Mouse (Mus musculus): Measurements from ENCODE around the gene Vgll4. TPM values are rescaled to one million over a fixed set of nuclear protein-coding genes. Genes with fewer than 3 reads are reported as not detected.

Gene Vgll4
- polyA plus RNA-seq (2014; fragmentation: Nextera tagmentation; extraction: Ambion mirVana) = 58.9 and 68.2 TPM in 2 replicates

DNA sequence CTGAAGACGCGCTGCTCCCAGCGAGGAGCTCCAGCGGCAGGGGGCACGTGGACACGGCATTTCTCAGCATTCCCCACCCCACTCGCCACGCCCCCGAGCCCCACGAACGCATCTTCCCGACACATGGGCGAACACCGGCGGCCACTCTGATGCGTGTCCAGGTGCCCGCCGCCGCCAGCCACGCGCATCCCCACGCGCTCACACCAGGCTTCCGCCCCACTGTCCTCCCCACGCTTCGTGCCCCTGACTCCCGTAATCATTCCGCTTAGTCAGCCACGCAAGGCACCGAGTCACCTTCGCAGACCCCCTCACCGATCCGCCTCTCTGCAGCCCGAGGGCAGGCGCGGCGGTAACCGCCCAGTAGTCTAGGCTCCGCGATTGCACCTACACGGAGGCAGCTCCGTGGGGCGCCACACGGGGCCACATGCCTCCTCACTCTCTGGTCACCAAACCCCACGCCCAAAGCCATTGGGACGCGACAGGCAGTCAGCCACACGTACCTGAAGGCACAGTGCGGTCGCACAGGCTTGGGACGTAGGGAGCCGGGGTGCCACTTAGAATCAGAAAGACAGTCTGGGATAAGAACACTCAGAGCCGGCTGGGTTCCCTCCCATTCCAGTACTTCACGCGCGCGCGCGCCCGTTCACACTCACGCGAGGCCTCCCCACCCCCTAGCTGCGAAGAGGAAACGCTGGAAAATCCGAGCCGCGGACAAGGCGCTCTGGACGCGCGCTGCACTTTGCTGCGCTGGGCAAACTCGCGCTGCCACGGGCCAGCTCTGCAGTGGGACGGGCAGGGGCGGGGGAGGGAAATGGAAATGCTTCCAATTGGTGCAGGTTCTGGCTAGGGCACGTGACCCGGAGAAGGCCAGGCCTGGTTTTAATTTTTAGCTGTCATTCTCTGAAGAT, at the start of gene Vgll4:
Vgll4 (minus strand) TSS at position 782 of the 908 bp plus-strand sequence.
- Histone ChIP-seq H3K27me3 (ENCODE audit: control insufficient read depth, insufficient read depth, low read length) (peaks cover 7% of the 10 kb centered on the region; the same call in 1 of the 2 replicates), H3K4me2 (ENCODE audit: low read depth, low read length) (peak within 1 kb of the TSS; percentile 99), H3K9me3 (replicated peaks; ENCODE audit: control insufficient read depth, low read length) (no peaks in the 10 kb centered on the region), H3K27ac (replicated peaks; ENCODE audit: low read depth, low read length) (0 out of 2 replicates have a peak within 1 kb of the TSS, but pooled peaks have one; percentile 59), H3K4me3 (ENCODE audit: low read depth, low read length) (peak within 1 kb of the TSS; percentile 54), H3K9ac (replicated peaks; ENCODE audit: low read length) (peak within 1 kb of the TSS; percentile 47), H3K36me3 (replicated peaks; ENCODE audit: control insufficient read depth, insufficient read depth, low read depth, low read length) (no peaks in the 10 kb centered on the region), H3K4me1 (ENCODE audit: control insufficient read depth, insufficient read depth, low read length) (peaks cover 3% of the 10 kb centered on the region; the same call in 1 of the 2 replicates)
- ATAC-seq (replicated peaks; ENCODE audit: insufficient number of reproducible peaks, low FRiP score, low TSS enrichment, low read depth) (peak; percentile 47), DNase-seq (ENCODE audit: low spot score) (peak; percentile 90)
- WGBS = under 1% methylated on average over 76 of the region's 79 CpGs

DNA sequence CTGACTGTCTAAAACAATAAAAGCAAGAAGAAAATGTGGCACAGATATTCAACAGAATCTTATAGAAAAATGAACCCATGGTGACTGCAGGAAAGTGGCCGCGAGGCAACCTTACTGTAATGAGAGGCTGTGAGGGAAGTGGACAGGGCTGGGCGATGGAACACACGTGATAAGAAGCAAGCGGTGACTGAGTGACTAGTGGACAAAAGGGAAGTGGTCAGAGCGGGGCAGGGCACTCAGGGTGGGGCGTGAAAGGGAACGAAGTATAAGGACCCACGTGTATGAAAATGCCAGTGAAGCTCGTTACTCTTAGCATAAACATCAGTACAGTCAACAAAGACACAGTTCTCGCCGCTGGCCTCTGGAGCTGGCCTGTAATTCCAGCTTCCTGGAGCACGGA, 45.7 kb upstream of the Vgll4 start:
- Histone ChIP-seq H3K9ac (replicated peaks; ENCODE audit: low read length) (no peak overlapping the region), H3K4me2 (ENCODE audit: low read depth, low read length) (no peak overlapping the region), H3K36me3 (replicated peaks; ENCODE audit: control insufficient read depth, insufficient read depth, low read depth, low read length) (no peaks in the 10 kb centered on the region), H3K4me1 (ENCODE audit: control insufficient read depth, insufficient read depth, low read length) (no peaks in the 10 kb centered on the region), H3K4me3 (ENCODE audit: low read depth, low read length) (no peak overlapping the region), H3K27ac (replicated peaks; ENCODE audit: low read depth, low read length) (no peak overlapping the region), H3K27me3 (ENCODE audit: control insufficient read depth, insufficient read depth, low read length) (no peaks in the 10 kb centered on the region), H3K9me3 (replicated peaks; ENCODE audit: control insufficient read depth, low read length) (no peaks in the 10 kb centered on the region)
- DNase-seq (ENCODE audit: low spot score) (no peak), ATAC-seq (replicated peaks; ENCODE audit: insufficient number of reproducible peaks, low FRiP score, low TSS enrichment, low read depth) (no peak)
- 95% methylated on average over 13 of the region's 13 CpGs for WGBS

DNA sequence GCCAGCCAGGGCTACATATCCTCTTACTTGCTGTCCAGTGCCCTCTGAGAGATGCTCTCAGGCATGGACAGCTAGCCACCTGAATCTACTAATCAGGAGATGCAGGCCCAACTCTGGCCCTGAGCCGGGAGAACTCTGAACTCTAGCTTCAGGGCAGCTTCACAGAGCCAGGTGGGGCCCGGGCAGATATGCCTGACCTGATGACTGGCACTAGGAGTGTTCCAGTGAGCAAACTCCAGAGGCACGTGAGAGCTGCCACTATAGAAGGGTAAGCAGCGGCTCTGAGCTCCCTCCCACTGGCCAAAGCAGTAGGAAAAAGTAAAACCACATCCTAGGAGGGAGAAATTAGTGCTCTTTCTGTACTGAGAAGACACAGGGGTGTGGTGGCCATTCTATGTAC, 43.8 kb upstream of the Vgll4 start:
- Histone ChIP-seq H3K27me3 (ENCODE audit: control insufficient read depth, insufficient read depth, low read length) (no peaks in the 10 kb centered on the region), H3K9me3 (replicated peaks; ENCODE audit: control insufficient read depth, low read length) (no peaks in the 10 kb centered on the region), H3K4me2 (ENCODE audit: low read depth, low read length) (no peak overlapping the region), H3K27ac (replicated peaks; ENCODE audit: low read depth, low read length) (no peak overlapping the region), H3K36me3 (replicated peaks; ENCODE audit: control insufficient read depth, insufficient read depth, low read depth, low read length) (no peaks in the 10 kb centered on the region), H3K9ac (replicated peaks; ENCODE audit: low read length) (no peak overlapping the region), H3K4me3 (ENCODE audit: low read depth, low read length) (no peak overlapping the region), H3K4me1 (ENCODE audit: control insufficient read depth, insufficient read depth, low read length) (no peaks in the 10 kb centered on the region)
- ATAC-seq (replicated peaks; ENCODE audit: insufficient number of reproducible peaks, low FRiP score, low TSS enrichment, low read depth) (no peak), DNase-seq (ENCODE audit: low spot score) (no peak)
- 81% methylated on average over 4 of the region's 4 CpGs for WGBS

DNA sequence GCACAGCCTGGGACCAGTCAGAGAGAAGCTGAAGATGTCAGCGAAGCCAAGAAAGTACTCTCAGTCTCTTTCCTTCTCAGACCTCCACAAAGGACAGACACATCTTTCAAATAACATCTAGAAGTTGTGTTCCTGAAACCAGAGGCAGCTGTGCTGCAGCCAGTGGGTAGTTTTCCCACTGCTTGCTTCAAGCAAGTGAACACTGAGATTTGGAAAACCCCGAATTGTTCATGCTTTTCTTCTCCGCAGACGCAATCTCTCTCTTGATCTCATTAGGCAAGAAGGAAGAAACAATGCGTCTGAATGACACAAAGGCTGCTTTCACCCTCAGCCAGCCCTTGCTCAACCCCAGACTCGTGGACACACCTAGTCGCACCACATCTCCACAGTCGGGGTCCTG, 42.0 kb upstream of the Vgll4 start:
- Histone ChIP-seq H3K9me3 (replicated peaks; ENCODE audit: control insufficient read depth, low read length) (no peaks in the 10 kb centered on the region), H3K27me3 (ENCODE audit: control insufficient read depth, insufficient read depth, low read length) (no peaks in the 10 kb centered on the region), H3K4me3 (ENCODE audit: low read depth, low read length) (no peak overlapping the region), H3K27ac (replicated peaks; ENCODE audit: low read depth, low read length) (no peak overlapping the region), H3K4me1 (ENCODE audit: control insufficient read depth, insufficient read depth, low read length) (no peaks in the 10 kb centered on the region), H3K4me2 (ENCODE audit: low read depth, low read length) (no peak overlapping the region), H3K9ac (replicated peaks; ENCODE audit: low read length) (no peak overlapping the region), H3K36me3 (replicated peaks; ENCODE audit: control insufficient read depth, insufficient read depth, low read depth, low read length) (no peaks in the 10 kb centered on the region)
- DNase-seq (ENCODE audit: low spot score) (no peak), ATAC-seq (replicated peaks; ENCODE audit: insufficient number of reproducible peaks, low FRiP score, low TSS enrichment, low read depth) (no peak)
- WGBS = 76% methylated on average over 8 of the region's 8 CpGs

DNA sequence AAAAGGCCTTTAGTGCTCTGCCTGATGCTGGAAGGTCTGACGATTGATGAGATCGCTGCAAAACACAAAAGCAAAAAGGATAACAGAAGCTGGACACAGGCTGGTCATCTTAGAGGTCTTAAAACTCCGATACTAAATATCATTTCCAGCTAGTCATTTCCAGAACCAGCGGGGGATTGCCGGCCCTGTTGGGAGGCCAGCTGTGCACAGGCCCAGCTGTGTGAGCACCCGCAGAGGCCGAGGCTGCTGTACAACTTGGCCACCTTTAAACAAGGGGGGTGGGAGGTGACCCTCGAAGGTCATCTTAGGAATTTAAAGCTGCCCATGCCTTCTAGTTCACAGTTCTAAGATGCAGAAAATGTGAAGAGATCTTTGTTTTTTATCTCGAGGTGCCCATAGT, 41.0 kb upstream of the Vgll4 start:
- H3K27me3 ChIP-seq (ENCODE audit: control insufficient read depth, insufficient read depth, low read length) = no peaks in the 10 kb centered on the region
- 75% methylated on average over 9 of the region's 9 CpGs for WGBS
- H3K9ac ChIP-seq (replicated peaks; ENCODE audit: low read length) = no peak overlapping the region
- no peak overlapping the region for H3K27ac ChIP-seq (replicated peaks; ENCODE audit: low read depth, low read length)
- no peak overlapping the region for H3K4me2 ChIP-seq (ENCODE audit: low read depth, low read length)
- H3K36me3 ChIP-seq (replicated peaks; ENCODE audit: control insufficient read depth, insufficient read depth, low read depth, low read length) = no peaks in the 10 kb centered on the region
- no peaks in the 10 kb centered on the region for H3K9me3 ChIP-seq (replicated peaks; ENCODE audit: control insufficient read depth, low read length)
- DNase-seq (ENCODE audit: low spot score) (no peak), ATAC-seq (replicated peaks; ENCODE audit: insufficient number of reproducible peaks, low FRiP score, low TSS enrichment, low read depth) (no peak)
- no peak overlapping the region for H3K4me3 ChIP-seq (ENCODE audit: low read depth, low read length)
- H3K4me1 ChIP-seq (ENCODE audit: control insufficient read depth, insufficient read depth, low read length) = no peaks in the 10 kb centered on the region

DNA sequence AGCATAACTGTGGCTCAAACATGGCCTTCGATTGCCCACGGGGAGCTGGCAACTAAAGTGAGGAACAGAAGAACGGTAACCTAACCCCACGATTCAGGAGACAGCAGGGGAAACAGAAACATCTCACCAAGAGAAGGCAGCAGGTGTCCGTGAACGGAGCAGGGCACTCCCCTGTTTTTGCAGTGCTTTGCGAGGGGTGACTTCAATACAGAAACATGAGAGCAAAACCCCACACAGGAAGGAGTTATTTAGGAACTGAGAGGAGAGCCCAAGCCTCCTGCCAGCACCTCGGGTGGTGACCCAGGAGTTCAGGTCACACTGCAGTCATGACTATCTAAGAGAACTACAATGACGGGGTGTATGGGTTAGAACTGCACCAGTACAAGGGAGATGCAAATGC, 40.5 kb upstream of the Vgll4 start:
- H3K9ac ChIP-seq (replicated peaks; ENCODE audit: low read length) = no peak overlapping the region
- H3K27me3 ChIP-seq (ENCODE audit: control insufficient read depth, insufficient read depth, low read length) = no peaks in the 10 kb centered on the region
- WGBS = 69% methylated on average over 9 of the region's 9 CpGs
- no peaks in the 10 kb centered on the region for H3K36me3 ChIP-seq (replicated peaks; ENCODE audit: control insufficient read depth, insufficient read depth, low read depth, low read length)
- no peak overlapping the region for H3K4me2 ChIP-seq (ENCODE audit: low read depth, low read length)
- no peak overlapping the region for H3K27ac ChIP-seq (replicated peaks; ENCODE audit: low read depth, low read length)
- DNase-seq (ENCODE audit: low spot score) (no peak), ATAC-seq (replicated peaks; ENCODE audit: insufficient number of reproducible peaks, low FRiP score, low TSS enrichment, low read depth) (no peak)
- no peaks in the 10 kb centered on the region for H3K9me3 ChIP-seq (replicated peaks; ENCODE audit: control insufficient read depth, low read length)
- H3K4me1 ChIP-seq (ENCODE audit: control insufficient read depth, insufficient read depth, low read length) = no peaks in the 10 kb centered on the region
- no peak overlapping the region for H3K4me3 ChIP-seq (ENCODE audit: low read depth, low read length)

DNA sequence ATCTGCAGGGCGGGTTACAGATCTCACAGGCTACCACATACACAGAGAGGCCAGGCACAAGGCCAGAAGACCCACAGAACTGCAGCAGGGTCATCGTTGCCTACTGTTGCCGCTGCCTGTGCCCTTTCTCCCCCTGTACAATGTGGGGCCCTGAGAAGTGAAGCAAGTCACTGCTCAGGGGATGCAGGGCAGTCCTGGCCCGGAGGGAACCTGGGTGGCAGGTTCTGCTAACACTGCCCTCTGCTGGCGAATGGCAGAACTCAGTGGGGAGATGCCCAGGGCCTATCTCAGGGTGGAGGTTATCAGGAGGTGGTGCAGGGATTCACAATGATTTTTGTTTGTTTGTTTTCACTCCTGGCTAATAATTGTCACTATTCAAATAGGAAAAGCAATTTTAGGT, 37.9 kb upstream of the Vgll4 start:
- 31% methylated on average over 5 of the region's 5 CpGs for whole genome bisulfite sequencing
- Histone ChIP-seq H3K4me3 (ENCODE audit: low read depth, low read length) (no peak overlapping the region), H3K9me3 (replicated peaks; ENCODE audit: control insufficient read depth, low read length) (no peaks in the 10 kb centered on the region), H3K27ac (replicated peaks; ENCODE audit: low read depth, low read length) (no peak overlapping the region), H3K4me1 (ENCODE audit: control insufficient read depth, insufficient read depth, low read length) (no peaks in the 10 kb centered on the region), H3K36me3 (replicated peaks; ENCODE audit: control insufficient read depth, insufficient read depth, low read depth, low read length) (peaks cover 2% of the 10 kb centered on the region), H3K9ac (replicated peaks; ENCODE audit: low read length) (no peak overlapping the region), H3K4me2 (ENCODE audit: low read depth, low read length) (no peak overlapping the region), H3K27me3 (ENCODE audit: control insufficient read depth, insufficient read depth, low read length) (no peaks in the 10 kb centered on the region)
- ATAC-seq (replicated peaks; ENCODE audit: insufficient number of reproducible peaks, low FRiP score, low TSS enrichment, low read depth) = peak; percentile 63; the same call in 1 of the 2 replicates
- peak; percentile 86 for DNase-seq (ENCODE audit: low spot score)

DNA sequence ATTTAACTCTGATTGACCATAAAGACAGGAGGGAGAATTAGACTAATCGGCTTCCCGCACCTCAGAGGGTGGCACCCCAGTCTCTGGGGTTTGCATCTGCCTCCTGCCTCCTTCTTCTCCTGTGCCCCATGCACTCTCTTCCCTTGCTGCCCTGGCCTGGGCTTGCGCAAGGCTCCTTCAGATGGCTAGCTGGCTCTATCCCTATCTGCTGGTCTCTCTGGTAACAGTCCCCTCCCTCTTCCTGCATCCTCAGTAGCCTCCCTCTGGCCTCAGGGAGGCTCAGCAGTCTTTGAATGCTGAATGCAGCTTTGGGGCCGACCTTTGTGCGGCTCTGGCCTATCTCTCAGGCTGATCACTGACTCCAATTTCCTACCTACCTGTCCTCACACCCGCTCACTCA, 37.2 kb upstream of the Vgll4 start:
- DNase-seq (ENCODE audit: low spot score) (peak; percentile 6), ATAC-seq (replicated peaks; ENCODE audit: insufficient number of reproducible peaks, low FRiP score, low TSS enrichment, low read depth) (no peak)
- H3K4me1 ChIP-seq (ENCODE audit: control insufficient read depth, insufficient read depth, low read length) = no peaks in the 10 kb centered on the region
- no peak overlapping the region for H3K27ac ChIP-seq (replicated peaks; ENCODE audit: low read depth, low read length)
- H3K27me3 ChIP-seq (ENCODE audit: control insufficient read depth, insufficient read depth, low read length) = no peaks in the 10 kb centered on the region
- H3K36me3 ChIP-seq (replicated peaks; ENCODE audit: control insufficient read depth, insufficient read depth, low read depth, low read length) = peaks cover 2% of the 10 kb centered on the region
- no peak overlapping the region for H3K4me2 ChIP-seq (ENCODE audit: low read depth, low read length)
- H3K4me3 ChIP-seq (ENCODE audit: low read depth, low read length) = no peak overlapping the region
- no peaks in the 10 kb centered on the region for H3K9me3 ChIP-seq (replicated peaks; ENCODE audit: control insufficient read depth, low read length)
- no peak overlapping the region for H3K9ac ChIP-seq (replicated peaks; ENCODE audit: low read length)
- 47% methylated on average over 6 of the region's 6 CpGs for WGBS

Data from embryonic facial prominence, embryonic 11.5 days (tissue).